Mouse (Mus musculus) cortical plate, adult 2 months (tissue): ENCODE data around the gene Pdpk1.
"Not testable (repeated sequence)": the region's sequence is repeated elsewhere in the genome, so short reads cannot be mapped to it uniquely, and the experiment has no call there.

Source experiments
- CTCF ChIP-seq: fragments of 200-500 bp; IDR thresholded peaks from 2 replicates; pipeline ENCODE4 v1.5.1; 2011; ENCODE audit warnings: mild to moderate bottlenecking, control low read depth, low read length; ENCODE audit not compliant: insufficient read depth; ENCODE audit errors: extremely low read depth
- POLR2A ChIP-seq: fragments of 200-500 bp; IDR thresholded peaks from 2 replicates; pipeline ENCODE4 v1.6.1; 2011; ENCODE audit warnings: mild to moderate bottlenecking, low read length, control low read depth; ENCODE audit not compliant: insufficient read depth; ENCODE audit errors: extremely low read depth

- not testable (repeated sequence) for TF ChIP-seq CTCF, POLR2A
Measured at GRCm38 (mm10) chr17:24086399-24086798, 64.3 kb downstream of the Pdpk1 start.
